In genomic region chr8:94535631-94536030, GRCm38 (mm10) we compare ENCODE assay signal across 20 mouse cellular contexts. TPM values are rescaled to one million over a fixed set of nuclear protein-coding genes. Genes with fewer than 3 reads are reported as not detected.
A peak's percentile ranks its signal among the peaks of the same experiment; 100 is the strongest.
DNase-seq lines count a peak whose midpoint lies in the region; ATAC-seq and TF ChIP-seq lines count a peak whose summit lies in the region.
"Had no signal": no experiment of that assay in that cellular context is flagged by ENCODE, and none has a peak within 500 bp of the region (broad histone marks: within the 10 kb centered on the region; RNA-seq: fewer than 3 reads in every experiment).

No protein-coding gene starts in this region.

- no peak for ATAC-seq in forebrain, embryonic 14.5 days
- no peak for ATAC-seq in midbrain, postnatal 0 days (ENCODE audit: low FRiP score)
- ATAC-seq in midbrain, embryonic 16.5 days, result no peak

- peaks cover 56% of the 10 kb centered on the region for H3K27me3 ChIP-seq in forebrain, embryonic 10.5 days (ENCODE audit: poor library complexity, severe bottlenecking)
- H3K27me3 ChIP-seq in forebrain, embryonic 14.5 days (replicated peaks; ENCODE audit: control insufficient read depth, insufficient read depth, low read length), result no peaks in the 10 kb centered on the region
- 0 out of 2 replicates have a peak, but pooled peaks cover 7% of the 10 kb centered on the region for H3K27me3 ChIP-seq in midbrain, postnatal 0 days (ENCODE audit: insufficient read depth, low read length)
- peaks cover 6% of the 10 kb centered on the region; the same call in 1 of the 2 replicates for H3K27me3 ChIP-seq in midbrain, embryonic 16.5 days (ENCODE audit: control insufficient read depth, insufficient read depth, low read depth, low read length)

- H3K9ac ChIP-seq in forebrain, embryonic 14.5 days (ENCODE audit: low read length), result no peak overlapping the region
- H3K9ac ChIP-seq in midbrain, postnatal 0 days (replicated peaks; ENCODE audit: low read length, poor library complexity, severe bottlenecking), result no peak overlapping the region
- H3K9ac ChIP-seq in midbrain, embryonic 16.5 days (ENCODE audit: low read depth, low read length), result no peak overlapping the region
- H3K9ac ChIP-seq: embryonic facial prominence, embryonic 15.5 days; liver, embryonic 13.5 days had no signal

- peaks cover 46% of the 10 kb centered on the region for H3K4me1 ChIP-seq in forebrain, embryonic 10.5 days
- peaks cover 13% of the 10 kb centered on the region; the same call in 1 of the 2 replicates for H3K4me1 ChIP-seq in forebrain, embryonic 14.5 days (ENCODE audit: control insufficient read depth, insufficient read depth, low read length)
- H3K4me1 ChIP-seq in midbrain, postnatal 0 days (ENCODE audit: insufficient read depth, low read length), result no peaks in the 10 kb centered on the region; the same call in 1 of the 2 replicates
- peaks cover 14% of the 10 kb centered on the region; the same call in 1 of the 2 replicates for H3K4me1 ChIP-seq in midbrain, embryonic 16.5 days (ENCODE audit: control insufficient read depth, insufficient read depth, low read length)

- no peaks in the 10 kb centered on the region for H3K9me3 ChIP-seq in forebrain, embryonic 10.5 days
- H3K9me3 ChIP-seq in forebrain, embryonic 14.5 days (replicated peaks; ENCODE audit: control insufficient read depth, low read length), result no peaks in the 10 kb centered on the region
- H3K9me3 ChIP-seq in midbrain, postnatal 0 days (ENCODE audit: low read length), result no peaks in the 10 kb centered on the region
- H3K9me3 ChIP-seq in midbrain, embryonic 16.5 days (replicated peaks; ENCODE audit: control insufficient read depth, low read length, poor library complexity, severe bottlenecking), result no peaks in the 10 kb centered on the region
- H3K9me3 ChIP-seq: embryonic facial prominence, embryonic 15.5 days; heart, embryonic 10.5 days; liver, embryonic 13.5 days had no signal

- no peak overlapping the region for H3K4me2 ChIP-seq in forebrain, embryonic 14.5 days (ENCODE audit: low read length)
- H3K4me2 ChIP-seq in midbrain, postnatal 0 days (ENCODE audit: low read depth, low read length, poor library complexity, severe bottlenecking), result 0 out of 2 replicates have a peak overlapping the region, but pooled peaks have one; percentile 2
- no peak overlapping the region for H3K4me2 ChIP-seq in midbrain, embryonic 16.5 days (ENCODE audit: low read length)
- H3K4me2 ChIP-seq: embryonic facial prominence, embryonic 15.5 days; liver, embryonic 13.5 days; midbrain, embryonic 11.5 days had no signal

- H3K4me3 ChIP-seq in forebrain, embryonic 10.5 days, result no peak overlapping the region
- H3K4me3 ChIP-seq in forebrain, embryonic 14.5 days (ENCODE audit: low read depth, low read length), result no peak overlapping the region
- no peak overlapping the region for H3K4me3 ChIP-seq in midbrain, postnatal 0 days (ENCODE audit: low read depth, low read length)
- no peak overlapping the region for H3K4me3 ChIP-seq in midbrain, embryonic 16.5 days (ENCODE audit: low read depth, low read length)
- H3K4me3 ChIP-seq: embryonic facial prominence, embryonic 15.5 days; heart, embryonic 10.5 days; liver, embryonic 13.5 days had no signal

- WGBS in forebrain, embryonic 10.5 days, result 86% methylated on average over 7 of the region's 7 CpGs
- 80% methylated on average over 6 of the region's 7 CpGs for whole genome bisulfite sequencing in forebrain, embryonic 14.5 days
- 65% methylated on average over 7 of the region's 7 CpGs for WGBS in midbrain, postnatal 0 days
- WGBS in midbrain, embryonic 16.5 days, result 76% methylated on average over 7 of the region's 7 CpGs

- no peak for DNase-seq in forebrain, embryonic 10.5 days (ENCODE audit: extremely low spot score, low spot score)
- no peak for DNase-seq in forebrain, embryonic 14.5 days (ENCODE audit: low spot score)
- DNase-seq in kidney, adult 18-20 months, result peak; percentile 22
- DNase-seq in kidney, adult 9 months, result no peak
- no peak for DNase-seq in midbrain, postnatal 0 days (ENCODE audit: low spot score)
- DNase-seq in urinary bladder, adult 2 months (ENCODE audit: low spot score), result no peak
- DNase-seq: adrenal gland, postnatal 14 days; cerebellum, adult 2 months; gastrocnemius, postnatal 10 days; liver, embryonic 13.5 days; lung, adult 2 months; lung, postnatal 14 days; right cerebral cortex, adult 18-20 months; right cerebral cortex, postnatal 4 days; thymus, postnatal 14 days had no signal

- H3K27ac ChIP-seq in forebrain, embryonic 10.5 days, result peak overlapping the region; percentile 42; the same call in 1 of the 2 replicates
- H3K27ac ChIP-seq in forebrain, embryonic 14.5 days (ENCODE audit: low read depth, low read length), result no peak overlapping the region
- H3K27ac ChIP-seq in midbrain, postnatal 0 days (ENCODE audit: low read depth, low read length), result no peak overlapping the region; the same call in 1 of the 2 replicates
- H3K27ac ChIP-seq in midbrain, embryonic 16.5 days (ENCODE audit: low read length), result no peak overlapping the region
- H3K27ac ChIP-seq: embryonic facial prominence, embryonic 15.5 days; heart, embryonic 10.5 days; kidney, postnatal 0 days; liver, embryonic 13.5 days had no signal

- TF ChIP-seq CTCF in midbrain, postnatal 0 days (IDR thresholded peaks at IDR 0.05), result no peak

- no peaks in the 10 kb centered on the region for H3K36me3 ChIP-seq in forebrain, embryonic 10.5 days (replicated peaks)
- H3K36me3 ChIP-seq in forebrain, embryonic 14.5 days (ENCODE audit: control insufficient read depth, insufficient read depth, low read length), result no peaks in the 10 kb centered on the region
- H3K36me3 ChIP-seq in midbrain, postnatal 0 days (ENCODE audit: insufficient read depth, low read length), result no peaks in the 10 kb centered on the region
- no peaks in the 10 kb centered on the region for H3K36me3 ChIP-seq in midbrain, embryonic 16.5 days (ENCODE audit: control insufficient read depth, insufficient read depth, low read length)
- H3K36me3 ChIP-seq: embryonic facial prominence, embryonic 15.5 days; heart, embryonic 10.5 days; liver, embryonic 13.5 days had no signal

RNA-seq across cellular contexts. Expression of gene Cpne2, which starts 2.8 kb away (rescaled TPM):
- polyA plus RNA-seq in forebrain, embryonic 10.5 days (2016; fragmentation: Nextera tagmentation; extraction: Ambion mirVana), result 16.2 and 16.3 TPM in 2 replicates
- polyA plus RNA-seq in forebrain, embryonic 14.5 days (2014; fragmentation: Nextera tagmentation; extraction: Ambion mirVana), result 18.0 and 26.0 TPM in 2 replicates
- total RNA-seq in midbrain, postnatal 0 days (2014; rRNA removed), result 42.4 and 46.3 TPM in 2 replicates
- 34.3 and 43.3 TPM in 2 replicates for polyA plus RNA-seq in midbrain, postnatal 0 days (2015; fragmentation: Nextera tagmentation; extraction: Ambion mirVana)
- 25.0 and 26.2 TPM in 2 replicates for polyA plus RNA-seq in midbrain, embryonic 16.5 days (2015; fragmentation: Nextera tagmentation; extraction: Ambion mirVana)
- polyA plus RNA-seq in urinary bladder, adult 2 months (2012; rRNA removed), result 27.6 and 31.4 TPM in 2 replicates
